Mouse (Mus musculus) olfactory bulb, adult 2 months (tissue): Measurements from ENCODE around the gene Tnfrsf21. TPM values are rescaled to one million over a fixed set of nuclear protein-coding genes. Genes with fewer than 3 reads are reported as not detected.

ENCODE experiments used
- H3K27ac ChIP-seq: fragments of 200-500 bp; 2 replicates; pipeline ENCODE4 v1.5.1; 2012; ENCODE audit warnings: low read depth, low read length; ENCODE audit not compliant: insufficient read depth
- H3K4me1 ChIP-seq: fragments of 200-500 bp; 2 replicates; pipeline ENCODE4 v1.6.1; 2012; ENCODE audit warnings: low read length; ENCODE audit not compliant: control insufficient read depth, insufficient read depth
- H3K4me3 ChIP-seq: fragments of 200-500 bp; 2 replicates; pipeline ENCODE4 v1.5.1; 2012; ENCODE audit warnings: mild to moderate bottlenecking, low read depth, low read length, moderate library complexity; ENCODE audit not compliant: insufficient read depth
- CTCF ChIP-seq: fragments of 200-500 bp; IDR thresholded peaks from 2 replicates; pipeline ENCODE4 v1.5.1; 2012; ENCODE audit warnings: low read depth, mild to moderate bottlenecking, low read length, moderate library complexity; ENCODE audit not compliant: insufficient read depth
- POLR2A ChIP-seq: fragments of 200-500 bp; IDR thresholded peaks from 2 replicates; pipeline ENCODE4 v1.6.1; 2012; ENCODE audit warnings: mild to moderate bottlenecking, low read depth, low read length, moderate library complexity; ENCODE audit not compliant: insufficient read depth
- WGBS: fragments of 180-500 bp; shearing (Covaris S2); methylation state at CpG from one replicate; pipeline ENCODE4 v1.1.7; 2018; 5-methylcytosine and 5-hydroxymethylcytosine counted together
- polyA plus RNA-seq: library from polyadenylated mRNA; stranded (reverse); fragments of >200 nt; gene quantifications from 2 replicates; pipeline ENCODE4 v1.2.4, GENCODE M21; 2012; ENCODE audit warnings: low replicate concordance; ENCODE audit not compliant: missing spikeins, insufficient read depth, insufficient read length

The Tnfrsf21 gene
- polyA plus RNA-seq, 1 experiment = not detected

DNA sequence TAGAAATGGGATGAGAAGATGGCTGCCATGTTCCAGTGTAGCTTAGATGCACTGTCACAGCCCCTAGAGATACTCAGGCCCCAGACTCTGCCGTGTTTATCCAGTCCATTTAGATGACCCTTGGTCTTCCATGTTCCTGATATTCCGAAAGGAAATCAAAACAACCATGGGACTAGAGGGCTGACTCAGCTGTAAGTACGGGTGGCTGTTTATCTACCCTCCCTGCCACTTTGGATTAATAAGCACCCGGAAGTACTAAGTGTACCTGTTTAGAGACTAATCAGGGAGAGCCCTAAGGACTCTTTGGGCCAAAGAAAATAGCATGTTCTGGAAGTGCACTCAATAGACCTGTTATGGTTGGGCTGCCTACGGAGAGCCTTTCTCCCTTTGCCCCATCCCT, 64.9 kb downstream of the Tnfrsf21 start:
- H3K27ac ChIP-seq = no peak overlapping the region
- 78% methylated on average over 5 of the region's 5 CpGs for WGBS
- TF ChIP-seq CTCF (no peak), POLR2A (no peak)
- H3K4me1 ChIP-seq = peaks cover 11% of the 10 kb centered on the region
- H3K4me3 ChIP-seq = no peak overlapping the region

GRCm38 (mm10) chr17:43089496-43089895, 73.1 kb downstream of the Tnfrsf21 start:
- no peak for TF ChIP-seq POLR2A
- no peak for TF ChIP-seq CTCF
- Histone ChIP-seq H3K4me3 (no peak overlapping the region), H3K27ac (no peak overlapping the region), H3K4me1 (0 out of 2 replicates have a peak, but pooled peaks cover 2% of the 10 kb centered on the region)
- WGBS = 95% methylated on average over 6 of the region's 6 CpGs

DNA sequence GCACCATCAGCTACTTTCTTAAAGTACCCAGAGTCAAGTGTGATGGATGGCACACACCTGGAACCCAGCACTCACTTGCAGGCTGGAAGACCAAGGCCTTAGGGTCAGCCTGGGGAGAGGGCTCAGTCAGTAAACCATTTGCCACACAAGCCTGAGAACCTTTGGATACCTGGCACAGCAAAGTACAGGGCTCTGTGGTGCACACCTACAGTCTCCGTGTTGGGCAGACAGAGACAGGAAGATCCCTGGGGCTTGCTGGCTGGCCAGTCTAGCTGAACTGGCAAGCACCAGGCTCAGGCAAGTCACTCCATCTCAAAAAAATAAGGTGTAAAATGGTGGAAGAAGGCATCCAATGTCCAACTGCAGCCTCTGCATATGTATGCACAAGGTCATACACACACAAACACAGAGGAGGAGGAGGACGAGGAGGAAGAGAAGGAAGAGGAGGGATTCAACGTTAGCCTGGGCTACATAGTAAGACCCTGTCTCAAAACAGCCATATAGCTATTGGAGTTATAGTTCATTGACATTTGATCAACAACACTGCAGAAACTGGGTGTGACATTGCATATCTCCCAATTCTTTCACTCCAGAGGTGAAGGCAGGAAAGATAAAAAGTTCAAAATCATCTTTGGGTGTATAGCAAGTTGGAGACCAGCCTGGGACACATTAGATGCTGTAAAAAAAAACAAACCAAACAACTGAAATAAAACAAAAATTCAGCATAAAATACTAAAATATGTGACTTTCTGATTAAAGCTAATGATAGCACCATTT, 74.8 kb downstream of the Tnfrsf21 start:
- no peak overlapping the region for H3K27ac ChIP-seq
- TF ChIP-seq CTCF (no peak), POLR2A (no peak)
- no peak overlapping the region for H3K4me3 ChIP-seq
- 91% methylated on average over 3 of the region's 3 CpGs for WGBS
- 0 out of 2 replicates have a peak, but pooled peaks cover 2% of the 10 kb centered on the region for H3K4me1 ChIP-seq

GRCm38 (mm10) chr17:43092280-43092995, 76.1 kb downstream of the Tnfrsf21 start:
- 52% methylated on average over 8 of the region's 8 CpGs for WGBS
- Histone ChIP-seq H3K4me1 (0 out of 2 replicates have a peak, but pooled peaks cover 2% of the 10 kb centered on the region), H3K4me3 (no peak overlapping the region), H3K27ac (no peak overlapping the region)
- TF ChIP-seq CTCF (no peak), POLR2A (no peak)

- 30% methylated on average over 2 of the region's 2 CpGs for WGBS
- no peak for TF ChIP-seq CTCF
- no peak for TF ChIP-seq POLR2A
- H3K27ac ChIP-seq = no peak overlapping the region
Measured at GRCm38 (mm10) chr17:43094285-43094684, 77.9 kb downstream of the Tnfrsf21 start.

GRCm38 (mm10) chr17:43097101-43097688, 80.8 kb downstream of the Tnfrsf21 start:
- Histone ChIP-seq H3K27ac (no peak overlapping the region), H3K4me1 (0 out of 2 replicates have a peak, but pooled peaks cover 2% of the 10 kb centered on the region), H3K4me3 (no peak overlapping the region)
- TF ChIP-seq CTCF (no peak), POLR2A (no peak)
- whole genome bisulfite sequencing = 89% methylated on average over 4 of the region's 4 CpGs

More at GRCm38 (mm10) chr17:43094285-43094684, 77.9 kb downstream of the Tnfrsf21 start:
- Histone ChIP-seq H3K4me3 (no peak overlapping the region), H3K4me1 (0 out of 2 replicates have a peak, but pooled peaks cover 2% of the 10 kb centered on the region)

- 83% methylated on average over 3 of the region's 3 CpGs for WGBS
- Histone ChIP-seq H3K4me3 (no peak overlapping the region), H3K4me1 (no peaks in the 10 kb centered on the region), H3K27ac (no peak overlapping the region)
- TF ChIP-seq CTCF (no peak), POLR2A (no peak)
Measured at GRCm38 (mm10) chr17:43106108-43106507, 89.8 kb downstream of the Tnfrsf21 start.

GRCm38 (mm10) chr17:43107338-43107737, 91.0 kb downstream of the Tnfrsf21 start:
- Histone ChIP-seq H3K4me1 (no peaks in the 10 kb centered on the region), H3K4me3 (no peak overlapping the region), H3K27ac (no peak overlapping the region)
- 92% methylated on average over 5 of the region's 5 CpGs for WGBS
- TF ChIP-seq CTCF = no peak
- TF ChIP-seq POLR2A = no peak
